Mouse (Mus musculus) hindbrain, embryonic 14.5 days (tissue): ENCODE results near the gene Arnt. TPM values are rescaled to one million over a fixed set of nuclear protein-coding genes. Genes with fewer than 3 reads are reported as not detected.
"Not testable (repeated sequence)": the region's sequence is repeated elsewhere in the genome, so short reads cannot be mapped to it uniquely, and the experiment has no call there.

Experiments used
- ATAC-seq: fragments of 200-750 bp; cut with Nextera tagmentation; 2 replicates; pipeline ENCODE4 v1.8.0; 2017; ENCODE audit warnings: moderate number of reproducible peaks, mild to moderate bottlenecking, moderate TSS enrichment, moderate library complexity; ENCODE audit not compliant: low FRiP score
- DNase-seq: peaks from one replicate; pipeline ENCODE4 v3.0.0-alpha.2; 2015; ENCODE audit warnings: low spot score
- H3K27ac ChIP-seq: fragments of 300-500 bp; sonication (generic); 2 replicates; pipeline ENCODE4 v1.5.1; 2014; ENCODE audit warnings: mild to moderate bottlenecking, moderate library complexity
- H3K27me3 ChIP-seq: fragments of 300-500 bp; sonication (generic); 2 replicates; pipeline ENCODE4 v1.6.1; 2014; ENCODE audit warnings: mild to moderate bottlenecking, low read length, mixed read lengths; ENCODE audit not compliant: control insufficient read depth, insufficient read depth
- H3K36me3 ChIP-seq: fragments of 300-500 bp; sonication (generic); replicated peaks from 2 replicates; pipeline ENCODE4 v1.6.1; 2014; ENCODE audit not compliant: control insufficient read depth, insufficient read depth
- H3K4me1 ChIP-seq: fragments of 300-500 bp; sonication (generic); replicated peaks from 2 replicates; pipeline ENCODE4 v1.6.1; 2014; ENCODE audit warnings: antibody characterized with exemption, low read length, mixed read lengths; ENCODE audit not compliant: control insufficient read depth, insufficient read depth
- H3K4me2 ChIP-seq: fragments of 300-500 bp; sonication (generic); replicated peaks from 2 replicates; pipeline ENCODE4 v1.6.1; 2014; ENCODE audit warnings: mild to moderate bottlenecking, moderate library complexity
- H3K4me3 ChIP-seq: fragments of 300-500 bp; sonication (generic); replicated peaks from 2 replicates; pipeline ENCODE4 v1.5.1; 2014; ENCODE audit warnings: mild to moderate bottlenecking, low read length
- H3K9ac ChIP-seq: fragments of 300-500 bp; sonication (generic); 2 replicates; pipeline ENCODE4 v1.6.1; 2014
- H3K9me3 ChIP-seq: fragments of 300-500 bp; sonication (generic); 2 replicates; pipeline ENCODE4 v1.6.1; 2016; ENCODE audit warnings: low read length; ENCODE audit not compliant: control insufficient read depth
- WGBS: fragments of 180-500 bp; shearing (Covaris S2); extraction: QIAGEN DNeasy Blood & Tissue Kit; methylation state at CpG from one replicate; pipeline ENCODE4 v1.1.7; 2014; 5-methylcytosine and 5-hydroxymethylcytosine counted together
- polyA plus RNA-seq: library from polyadenylated mRNA; unstranded; fragments of >200 nt; fragmentation: Nextera tagmentation; extraction: Ambion mirVana; gene quantifications from 2 replicates; pipeline ENCODE4 v1.2.1, GENCODE M21; 2014

Gene Arnt
- polyA plus RNA-seq, 1 experiment from 2014 or later = 12.3 TPM

- H3K9me3 ChIP-seq, H3K4me1 ChIP-seq, H3K36me3 ChIP-seq, H3K27ac ChIP-seq, H3K27me3 ChIP-seq, H3K9ac ChIP-seq, DNase-seq: not testable (repeated sequence)
- WGBS = 60% methylated on average over 9 of the region's 33 CpGs
- peak overlapping the region; percentile 25 for H3K4me3 ChIP-seq
- ATAC-seq = peak; percentile 70; the same call in 1 of the 2 replicates
- H3K4me2 ChIP-seq = peak overlapping the region; percentile 45
Observed at GRCm38 (mm10) chr3:95427117-95427890, 6.9 kb upstream of the Arnt start.

GRCm38 (mm10) chr3:95427891-95428238, 6.3 kb upstream of the Arnt start:
- H3K27ac ChIP-seq, DNase-seq, H3K9ac ChIP-seq, H3K36me3 ChIP-seq, H3K9me3 ChIP-seq, H3K4me1 ChIP-seq, ATAC-seq, H3K27me3 ChIP-seq: not testable (repeated sequence)
- peak overlapping the region; percentile 25 for H3K4me3 ChIP-seq
- 16% methylated on average over 13 of the region's 21 CpGs for WGBS
- H3K4me2 ChIP-seq = peak overlapping the region; percentile 45

- H3K4me1 ChIP-seq, H3K36me3 ChIP-seq, ATAC-seq, H3K27ac ChIP-seq, DNase-seq, H3K4me2 ChIP-seq, H3K27me3 ChIP-seq, H3K4me3 ChIP-seq, H3K9ac ChIP-seq, H3K9me3 ChIP-seq: not testable (repeated sequence)
- 100% methylated on average over 2 of the region's 11 CpGs for WGBS
Observed at GRCm38 (mm10) chr3:95428423-95428822, 5.8 kb upstream of the Arnt start.

DNA sequence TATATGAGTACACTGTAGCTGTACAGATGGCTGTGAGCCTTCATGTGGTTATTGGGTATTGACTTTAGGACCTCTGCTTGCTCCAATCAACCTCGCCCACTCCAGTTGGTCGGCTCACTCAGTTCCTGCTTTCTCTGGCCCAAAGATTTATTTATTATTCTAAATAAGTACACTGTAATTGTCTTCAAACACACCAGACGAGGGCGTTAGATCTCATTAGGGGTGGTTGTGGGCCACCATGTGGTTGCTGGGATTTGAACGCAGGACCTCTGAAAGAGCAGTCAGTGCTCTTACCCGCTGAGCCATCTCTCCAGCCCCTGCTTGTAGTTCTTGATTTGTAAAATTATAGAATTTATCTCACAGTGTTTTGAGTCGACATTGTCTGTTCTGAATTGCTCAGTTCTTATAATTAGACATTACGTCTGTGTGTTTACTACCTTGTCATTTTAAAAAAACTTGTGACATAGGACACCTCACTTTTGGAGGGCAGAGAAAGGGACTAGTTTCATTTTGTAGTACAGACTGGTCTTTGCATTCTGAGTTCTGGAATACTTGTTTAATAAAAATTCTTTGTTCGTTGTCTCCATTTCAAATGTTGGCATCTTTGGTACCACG, 780 bp upstream of the Arnt start:
- peaks cover 13% of the 10 kb centered on the region for H3K4me1 ChIP-seq
- H3K27me3 ChIP-seq = 0 out of 2 replicates have a peak, but pooled peaks cover 5% of the 10 kb centered on the region
- 74% methylated on average over 10 of the region's 10 CpGs for WGBS
- H3K4me3 ChIP-seq = peak overlapping the region; percentile 81
- no peaks in the 10 kb centered on the region for H3K9me3 ChIP-seq
- H3K36me3 ChIP-seq = peaks cover 19% of the 10 kb centered on the region
- peak overlapping the region; percentile 72 for H3K4me2 ChIP-seq
- peak overlapping the region; percentile 85 for H3K27ac ChIP-seq
- DNase-seq (no peak), ATAC-seq (no peak)
- peak overlapping the region; percentile 78 for H3K9ac ChIP-seq

DNA sequence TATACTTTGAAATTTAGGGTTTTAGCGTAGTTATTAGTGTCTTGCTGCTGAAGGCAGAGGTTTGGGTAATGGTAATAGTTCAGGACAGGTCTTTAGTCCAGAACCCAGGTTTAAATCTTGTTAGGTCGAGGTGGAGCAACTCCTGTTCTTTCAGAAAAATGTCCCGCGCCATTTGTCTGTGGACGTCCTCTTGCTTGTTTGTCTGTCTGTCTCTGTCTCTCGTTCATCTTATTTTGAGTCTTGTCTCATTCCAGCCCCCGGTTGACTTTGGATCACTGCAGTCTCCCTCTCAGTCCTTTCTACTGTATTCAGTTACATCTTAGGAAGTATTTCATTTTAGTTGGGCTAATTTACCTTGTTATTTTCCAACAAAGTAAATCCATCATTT, 789 bp downstream of the Arnt start:
- H3K9ac ChIP-seq = peak overlapping the region; percentile 78
- peak overlapping the region; percentile 72 for H3K4me2 ChIP-seq
- H3K27ac ChIP-seq = no peak overlapping the region
- H3K9me3 ChIP-seq = no peaks in the 10 kb centered on the region
- H3K36me3 ChIP-seq = peaks cover 19% of the 10 kb centered on the region
- peak overlapping the region; percentile 81 for H3K4me3 ChIP-seq
- H3K27me3 ChIP-seq = no peaks in the 10 kb centered on the region
- ATAC-seq = no peak
- peaks cover 13% of the 10 kb centered on the region for H3K4me1 ChIP-seq
- DNase-seq = no peak
- 3% methylated on average over 7 of the region's 7 CpGs for WGBS

GRCm38 (mm10) chr3:95435561-95435960, 1.4 kb downstream of the Arnt start:
- DNase-seq (no peak), ATAC-seq (no peak)
- WGBS = 49% methylated on average over 1 of the region's 1 CpGs
- Histone ChIP-seq H3K9ac (peak overlapping the region; percentile 78), H3K36me3 (peaks cover 19% of the 10 kb centered on the region), H3K4me2 (peak overlapping the region; percentile 72), H3K4me3 (peak overlapping the region; percentile 81), H3K27me3 (no peaks in the 10 kb centered on the region), H3K27ac (no peak overlapping the region), H3K9me3 (no peaks in the 10 kb centered on the region), H3K4me1 (peaks cover 13% of the 10 kb centered on the region)

GRCm38 (mm10) chr3:95438636-95439035, 4.4 kb downstream of the Arnt start:
- H3K4me1 ChIP-seq = peaks cover 13% of the 10 kb centered on the region
- H3K9ac ChIP-seq, H3K4me2 ChIP-seq, H3K27me3 ChIP-seq, ATAC-seq, H3K27ac ChIP-seq, H3K9me3 ChIP-seq, DNase-seq, H3K4me3 ChIP-seq: not testable (repeated sequence)
- H3K36me3 ChIP-seq = peaks cover 19% of the 10 kb centered on the region
- WGBS = 97% methylated on average over 4 of the region's 4 CpGs

- H3K9ac ChIP-seq = no peak overlapping the region
- H3K9me3 ChIP-seq = no peaks in the 10 kb centered on the region
- peaks cover 19% of the 10 kb centered on the region for H3K36me3 ChIP-seq
- DNase-seq (no peak), ATAC-seq (no peak)
- H3K4me2 ChIP-seq = no peak overlapping the region
- no peaks in the 10 kb centered on the region for H3K27me3 ChIP-seq
- no peak overlapping the region for H3K27ac ChIP-seq
- no peak overlapping the region for H3K4me3 ChIP-seq
- peaks cover 13% of the 10 kb centered on the region for H3K4me1 ChIP-seq
Observed at GRCm38 (mm10) chr3:95439670-95440069, 5.5 kb downstream of the Arnt start.

- Histone ChIP-seq H3K4me2 (no peak overlapping the region), H3K9ac (no peak overlapping the region), H3K9me3 (no peaks in the 10 kb centered on the region), H3K36me3 (peaks cover 5% of the 10 kb centered on the region), H3K27me3 (no peaks in the 10 kb centered on the region), H3K4me1 (no peaks in the 10 kb centered on the region), H3K27ac (no peak overlapping the region), H3K4me3 (no peak overlapping the region)
- 95% methylated on average over 5 of the region's 5 CpGs for WGBS
- DNase-seq (no peak), ATAC-seq (no peak)
Observed at GRCm38 (mm10) chr3:95442406-95443117, 8.4 kb downstream of the Arnt start.
